Mouse (Mus musculus) MEL (cell line): ENCODE measurements around the gene Gbx2. TPM values are rescaled to one million over a fixed set of nuclear protein-coding genes. Genes with fewer than 3 reads are reported as not detected.

Source experiments
- DNase-seq: peaks from one replicate; pipeline ENCODE4 v3.0.0; 2011; ENCODE audit warnings: low read depth, low spot score
- H3K27ac ChIP-seq: 2 replicates; pipeline ENCODE4 v1.5.1; 2012; ENCODE audit warnings: low read depth, mild to moderate bottlenecking, control low read depth, low read length, moderate library complexity; ENCODE audit not compliant: control insufficient read depth
- H3K27me3 ChIP-seq, 2 experiments: fragments of 150-350 bp in 1 of 2; sonication (generic) in 1 of 2; 2 replicates each; pipeline ENCODE4 v1.6.1; 2012; ENCODE audit warnings: low read length in 2 of 2, mild to moderate bottlenecking in 2 of 2, improper control_type of control experiment in 1 of 2, moderate library complexity in 1 of 2; ENCODE audit not compliant: insufficient read depth in 2 of 2, control insufficient read depth in 1 of 2
- H3K36me3 ChIP-seq, 2 experiments: 2 replicates each; pipeline ENCODE4 v1.6.1; 2012 to 2014; ENCODE audit warnings: low read length in 2 of 2, improper control_type of control experiment in 1 of 2, inconsistent platforms in 1 of 2, mild to moderate bottlenecking in 1 of 2; ENCODE audit not compliant: insufficient read depth in 2 of 2, control insufficient read depth in 1 of 2
- H3K4me1 ChIP-seq, 2 experiments: fragments of 150-350 bp in 1 of 2; sonication (generic) in 1 of 2; 2 replicates each; pipeline ENCODE4 v1.6.1; 2012; ENCODE audit warnings: low read length in 2 of 2, improper control_type of control experiment in 1 of 2, mild to moderate bottlenecking in 1 of 2; ENCODE audit not compliant: insufficient read depth in 2 of 2, control insufficient read depth in 1 of 2
- H3K4me3 ChIP-seq, 2 experiments: fragments of 150-350 bp in 1 of 2; sonication (generic) in 1 of 2; 2 replicates each; pipeline ENCODE4 v1.5.1; 2012; ENCODE audit warnings: low read depth in 2 of 2, low read length in 2 of 2, mild to moderate bottlenecking in 2 of 2, moderate library complexity in 2 of 2, control low read depth in 1 of 2, improper control_type of control experiment in 1 of 2; ENCODE audit not compliant: control insufficient read depth in 1 of 2, insufficient read depth in 1 of 2
- H3K79me2 ChIP-seq: 2 replicates; pipeline ENCODE4 v1.6.1; 2012; ENCODE audit warnings: mild to moderate bottlenecking, low read length, moderate library complexity; ENCODE audit not compliant: control insufficient read depth, poor library complexity, insufficient read depth
- H3K9ac ChIP-seq: 2 replicates; pipeline ENCODE4 v1.6.1; 2012; ENCODE audit warnings: low read depth, mild to moderate bottlenecking, control low read depth, low read length, moderate library complexity; ENCODE audit not compliant: control insufficient read depth, poor library complexity, severe bottlenecking
- H3K9me3 ChIP-seq: fragments of 150-350 bp; sonication (generic); replicated peaks from 2 replicates; pipeline ENCODE4 v1.6.1; 2012; ENCODE audit warnings: mild to moderate bottlenecking, low read length, improper control_type of control experiment, moderate library complexity; ENCODE audit not compliant: insufficient read depth
- BHLHE40 ChIP-seq: IDR thresholded peaks from 2 replicates; pipeline ENCODE4 v1.6.1; 2012; ENCODE audit warnings: low read depth, mild to moderate bottlenecking, inconsistent platforms, low read length, improper control_type of control experiment, borderline replicate concordance
- CHD1 ChIP-seq: IDR thresholded peaks from 2 replicates; pipeline ENCODE4 v1.6.1; 2012; ENCODE audit warnings: low read depth, mild to moderate bottlenecking, inconsistent platforms, low read length, improper control_type of control experiment
- CHD2 ChIP-seq: IDR thresholded peaks from 2 replicates; pipeline ENCODE4 v1.6.1; 2011; ENCODE audit warnings: low read length, improper control_type of control experiment
- GABPA ChIP-seq: IDR thresholded peaks from 2 replicates; pipeline ENCODE4 v1.6.1; 2012; ENCODE audit warnings: low read depth, mild to moderate bottlenecking, inconsistent platforms, low read length, improper control_type of control experiment, moderate library complexity
- GATA1 ChIP-seq: IDR thresholded peaks from 2 replicates; pipeline ENCODE4 v1.6.1; 2011; ENCODE audit warnings: low read depth, low read length, improper control_type of control experiment
- JUND ChIP-seq: IDR thresholded peaks from 2 replicates; pipeline ENCODE4 v1.6.1; 2011; ENCODE audit warnings: low read depth, mild to moderate bottlenecking, improper control_type of control experiment, low read length
- MAFK ChIP-seq: IDR thresholded peaks from 2 replicates; pipeline ENCODE4 v1.6.1; 2011; ENCODE audit warnings: low read depth, mild to moderate bottlenecking, low read length, improper control_type of control experiment, borderline replicate concordance
- MAX ChIP-seq: IDR thresholded peaks from 2 replicates; pipeline ENCODE4 v1.6.1; 2011; ENCODE audit warnings: low read length, improper control_type of control experiment
- MEF2A ChIP-seq: IDR thresholded peaks from 2 replicates; pipeline ENCODE4 v1.6.1; 2014; ENCODE audit warnings: low read depth, mild to moderate bottlenecking, inconsistent platforms, low read length, improper control_type of control experiment; ENCODE audit not compliant: poor library complexity, insufficient replicate concordance, severe bottlenecking; ENCODE audit errors: extremely low read depth
- NELFE ChIP-seq: IDR thresholded peaks from 2 replicates; pipeline ENCODE4 v1.6.1; 2011; ENCODE audit warnings: low read depth, low read length, improper control_type of control experiment
- POLR2A ChIP-seq, 2 experiments: IDR thresholded peaks; 2 replicates each; pipeline ENCODE4 v1.6.1; 2011 to 2012; ENCODE audit warnings: low read length in 2 of 2, mild to moderate bottlenecking in 2 of 2, control low read depth in 1 of 2, improper control_type of control experiment in 1 of 2, low read depth in 1 of 2, moderate library complexity in 1 of 2; ENCODE audit not compliant: control insufficient read depth in 1 of 2, insufficient read depth in 1 of 2, poor library complexity in 1 of 2
- POLR2AphosphoS2 ChIP-seq: IDR thresholded peaks from 2 replicates; pipeline ENCODE4 v1.6.1; 2011; ENCODE audit warnings: low read length, improper control_type of control experiment
- SIN3A ChIP-seq: IDR thresholded peaks from 2 replicates; pipeline ENCODE4 v1.6.1; 2012; ENCODE audit warnings: low read length, improper control_type of control experiment, inconsistent platforms
- SMC3 ChIP-seq: IDR thresholded peaks from 2 replicates; pipeline ENCODE4 v1.6.1; 2011; ENCODE audit warnings: low read depth, low read length, improper control_type of control experiment
- TAL1 ChIP-seq: IDR thresholded peaks from 2 replicates; pipeline ENCODE4 v1.6.1; 2012; ENCODE audit warnings: mild to moderate bottlenecking, inconsistent platforms, low read length, moderate library complexity, mixed read lengths
- TBP ChIP-seq: IDR thresholded peaks from 2 replicates; pipeline ENCODE4 v1.8.0; 2011; ENCODE audit warnings: low read depth, low read length, improper control_type of control experiment
- TCF12 ChIP-seq: IDR thresholded peaks from 2 replicates; pipeline ENCODE4 v1.6.1; 2014; ENCODE audit warnings: low read depth, mild to moderate bottlenecking, inconsistent platforms, low read length, improper control_type of control experiment, moderate library complexity
- ZMIZ1 ChIP-seq: IDR thresholded peaks from 2 replicates; pipeline ENCODE4 v1.6.1; 2012; ENCODE audit warnings: low read depth, mild to moderate bottlenecking, inconsistent platforms, low read length, improper control_type of control experiment, moderate library complexity
- ZNF384 ChIP-seq: IDR thresholded peaks from 2 replicates; pipeline ENCODE4 v1.6.1; 2012; ENCODE audit warnings: low read depth, mild to moderate bottlenecking, inconsistent platforms, low read length, improper control_type of control experiment
- polyA plus RNA-seq, 2 experiments: library from polyadenylated mRNA; stranded (reverse) in 1 of 2; unstranded in 1 of 2; fragments of >175 nt in 1 of 2; fragments of >200 nt in 1 of 2; gene quantifications; 2 replicates each; pipeline versions ENCODE4 v1.2.1 to v1.2.4; 2012; ENCODE audit warnings: low replicate concordance in 2 of 2, low read depth in 1 of 2; ENCODE audit not compliant: insufficient read length in 2 of 2, insufficient read depth in 1 of 2, missing spikeins in 1 of 2
- total RNA-seq: library from RNA; depleted of rRNA; stranded (reverse); fragments of 300-350 nt; gene quantifications from 2 replicates; pipeline ENCODE4 v1.2.3, GENCODE M21; 2012

The Gbx2 gene
- total and polyA plus RNA-seq, 3 experiments: not detected

- H3K9me3 ChIP-seq: no peaks in the 10 kb centered on the region
- H3K36me3 ChIP-seq: no peaks in the 10 kb centered on the region
- no peaks in the 10 kb centered on the region for H3K79me2 ChIP-seq
- no peak overlapping the region for H3K4me3 ChIP-seq
- DNase-seq: no peak
- H3K27ac ChIP-seq: no peak overlapping the region
- no peaks in the 10 kb centered on the region for H3K27me3 ChIP-seq
- TF ChIP-seq JUND (no peak), POLR2AphosphoS2 (no peak), POLR2A (IDR thresholded peaks at IDR 0.05; ENCODE audit: control insufficient read depth in 1 of 2, insufficient read depth in 1 of 2, low read depth in 1 of 2, low read length in 2 of 2, poor library complexity in 1 of 2) (no peak)
- no peaks in the 10 kb centered on the region for H3K4me1 ChIP-seq
- H3K9ac ChIP-seq: no peak overlapping the region
These were observed 28.3 kb downstream of the Gbx2 start for GRCm38 (mm10) chr1:89902641-89903040.

GRCm38 (mm10) chr1:89902236-89902635, 28.7 kb downstream of the Gbx2 start:
- no peaks in the 10 kb centered on the region for H3K79me2 ChIP-seq
- no peaks in the 10 kb centered on the region for H3K36me3 ChIP-seq
- no peaks in the 10 kb centered on the region for H3K27me3 ChIP-seq
- no peaks in the 10 kb centered on the region for H3K4me1 ChIP-seq
- no peaks in the 10 kb centered on the region for H3K9me3 ChIP-seq
- H3K27ac ChIP-seq: no peak overlapping the region
- no peak overlapping the region for H3K9ac ChIP-seq
- TF ChIP-seq ZNF384 (no peak), CHD1 (no peak), GATA1 (no peak)
- H3K4me3 ChIP-seq: no peak overlapping the region
- DNase-seq: no peak

- Histone ChIP-seq H3K36me3 (no peaks in the 10 kb centered on the region), H3K9me3 (no peaks in the 10 kb centered on the region), H3K27me3 (no peaks in the 10 kb centered on the region), H3K27ac (no peak overlapping the region), H3K4me1 (no peaks in the 10 kb centered on the region), H3K9ac (no peak overlapping the region), H3K4me3 (no peak overlapping the region), H3K79me2 (no peaks in the 10 kb centered on the region)
- DNase-seq: no peak
- TF ChIP-seq SMC3 (no peak), BHLHE40 (no peak), GABPA (no peak), SIN3A (no peak), ZMIZ1 (no peak), MEF2A (no peak), JUND (no peak), TCF12 (no peak), MAFK (no peak), CHD2 (no peak), TAL1 (no peak), TBP (no peak), MAX (no peak), NELFE (no peak)
These were observed 29.6 kb downstream of the Gbx2 start for GRCm38 (mm10) chr1:89901381-89901780.
